Mouse (Mus musculus): ENCODE data around the gene Gdpd1. TPM values are rescaled to one million over a fixed set of nuclear protein-coding genes. Genes with fewer than 3 reads are reported as not detected.

The Gdpd1 gene
- total and polyA plus RNA-seq, 3 experiments = 7.9 to 11.2 TPM; not detected in 1

- no peaks in the 10 kb centered on the region for H3K9me3 ChIP-seq (replicated peaks; ENCODE audit: insufficient read depth, low read length)
- H3K4me1 ChIP-seq (ENCODE audit: control insufficient read depth in 1 of 2, insufficient read depth in 2 of 2, low read length in 2 of 2) = peaks cover 13 to 18% of the 10 kb centered on the region in 2 experiments
- H3K36me3 ChIP-seq (ENCODE audit: control insufficient read depth in 1 of 2, insufficient read depth in 2 of 2, low read length in 2 of 2) = peaks cover 0 to 22% of the 10 kb centered on the region in 2 experiments; a peak in 2 of 4 replicates
- H3K9ac ChIP-seq (ENCODE audit: control insufficient read depth, low read depth, low read length, poor library complexity, severe bottlenecking) = peak within 1 kb of the TSS; percentile 69
- H3K79me2 ChIP-seq (ENCODE audit: control insufficient read depth, insufficient read depth, low read length, poor library complexity) = no peaks in the 10 kb centered on the region; the same call in 1 of the 2 replicates
- peak within 1 kb of the TSS; percentile 77 to 95 for H3K4me3 ChIP-seq (ENCODE audit: control insufficient read depth in 1 of 2, insufficient read depth in 1 of 2, low read depth in 2 of 2, low read length in 2 of 2)
- TF ChIP-seq POLR2A (IDR thresholded peaks at IDR 0.05; ENCODE audit: control insufficient read depth in 1 of 2, insufficient read depth in 1 of 2, low read depth in 1 of 2, low read length in 2 of 2, poor library complexity in 1 of 2) = 0 out of 4 replicates have a peak, but pooled peaks have one; percentile 25 to 42
- TF ChIP-seq SIN3A (IDR thresholded peaks at IDR 0.05; ENCODE audit: low read length) = peak; percentile 98
- peak; percentile 94 for TF ChIP-seq USF1 (IDR thresholded peaks at IDR 0.05; ENCODE audit: low read depth, low read length)
- peak; percentile 75 for TF ChIP-seq CHD2 (IDR thresholded peaks at IDR 0.05; ENCODE audit: low read length)
- TF ChIP-seq ETS1 (IDR thresholded peaks at IDR 0.05; ENCODE audit: low read depth, low read length) = 0 out of 2 replicates have a peak, but pooled peaks have one; percentile 6
- TF ChIP-seq NELFE (IDR thresholded peaks at IDR 0.05; ENCODE audit: low read depth, low read length) = no peak; the same call in 1 of the 2 replicates
- no peak for TF ChIP-seq JUND (IDR thresholded peaks at IDR 0.05; ENCODE audit: low read depth, low read length)
- TF ChIP-seq TCF12 (IDR thresholded peaks at IDR 0.05; ENCODE audit: low read depth, low read length) = no peak
- peak; percentile 30; the same call in 1 of the 2 replicates for TF ChIP-seq ZMIZ1 (IDR thresholded peaks at IDR 0.05; ENCODE audit: low read depth, low read length)
- peak in 1 of 2 experiments; percentile 67; a peak in 1 of 4 replicates for TF ChIP-seq USF2 (IDR thresholded peaks at IDR 0.05; ENCODE audit: borderline replicate concordance in 1 of 2, insufficient read depth in 1 of 2, low read depth in 1 of 2, low read length in 2 of 2)
- TF ChIP-seq HCFC1 (IDR thresholded peaks at IDR 0.05; ENCODE audit: low read depth, low read length) = no peak; the same call in 1 of the 2 replicates
- peak; percentile 83 for TF ChIP-seq MXI1 (IDR thresholded peaks at IDR 0.05; ENCODE audit: low read depth, low read length)
- TF ChIP-seq BHLHE40 (IDR thresholded peaks at IDR 0.05; ENCODE audit: borderline replicate concordance, low read depth, low read length) = no peak
- TF ChIP-seq MAX (IDR thresholded peaks at IDR 0.05; ENCODE audit: low read length) = peak; percentile 95
- peak; percentile 90 for TF ChIP-seq MAZ (IDR thresholded peaks at IDR 0.05; ENCODE audit: low read depth, low read length)
- no peak for TF ChIP-seq TAL1 (IDR thresholded peaks at IDR 0.05; ENCODE audit: low read length)
- no peaks in the 10 kb centered on the region for H3K27me3 ChIP-seq (ENCODE audit: control insufficient read depth in 1 of 2, insufficient read depth in 2 of 2, low read length in 2 of 2)
- peak within 1 kb of the TSS; percentile 47 for H3K27ac ChIP-seq (ENCODE audit: control insufficient read depth, low read depth, low read length)
- DNase-seq (ENCODE audit: low read depth, low spot score) = peak; percentile 98
Observed at GRCm38 (mm10) chr11:86993041-86994037, 80.5 kb downstream of the Gdpd1 start, which contains the start of gene Ypel2. Gene Ypel2 (minus strand): TSS chr11:86993707.

GRCm38 (mm10) chr11:86992461-86992988, 81.3 kb downstream of the Gdpd1 start:
- TF ChIP-seq POLR2A (IDR thresholded peaks at IDR 0.05; ENCODE audit: control insufficient read depth in 1 of 2, insufficient read depth in 1 of 2, low read depth in 1 of 2, low read length in 2 of 2, poor library complexity in 1 of 2) (no peak), TBP (IDR thresholded peaks at IDR 0.05; ENCODE audit: low read depth, low read length) (no peak), USF2 (IDR thresholded peaks at IDR 0.05; ENCODE audit: borderline replicate concordance in 1 of 2, insufficient read depth in 1 of 2, low read depth in 1 of 2, low read length in 2 of 2) (no peak), SIN3A (IDR thresholded peaks at IDR 0.05; ENCODE audit: low read length) (no peak), ZC3H11A (IDR thresholded peaks at IDR 0.05; ENCODE audit: low read depth, low read length) (no peak), MEF2A (IDR thresholded peaks at IDR 0.05; ENCODE audit: extremely low read depth, insufficient replicate concordance, low read depth, low read length, poor library complexity, severe bottlenecking) (no peak), RCOR1 (IDR thresholded peaks at IDR 0.05; ENCODE audit: low read depth, low read length) (no peak), SMC3 (IDR thresholded peaks at IDR 0.05; ENCODE audit: low read depth, low read length) (no peak), TCF12 (IDR thresholded peaks at IDR 0.05; ENCODE audit: low read depth, low read length) (no peak), UBTF (IDR thresholded peaks at IDR 0.05; ENCODE audit: borderline replicate concordance, insufficient read depth, low read depth, low read length) (no peak), RAD21 (IDR thresholded peaks at IDR 0.05; ENCODE audit: low read depth, low read length) (no peak), JUND (IDR thresholded peaks at IDR 0.05; ENCODE audit: low read depth, low read length) (no peak), EP300 (IDR thresholded peaks at IDR 0.05; ENCODE audit: low read depth in 1 of 2, low read length in 2 of 2) (no peak), MAZ (IDR thresholded peaks at IDR 0.05; ENCODE audit: low read depth, low read length) (no peak), MYC (IDR thresholded peaks at IDR 0.05; ENCODE audit: low read depth, low read length) (no peak)
- H3K4me1 ChIP-seq (ENCODE audit: control insufficient read depth in 1 of 2, insufficient read depth in 2 of 2, low read length in 2 of 2) = peaks cover 13 to 18% of the 10 kb centered on the region in 2 experiments
- H3K4me3 ChIP-seq (ENCODE audit: control insufficient read depth in 1 of 2, insufficient read depth in 1 of 2, low read depth in 2 of 2, low read length in 2 of 2) = peak overlapping the region; percentile 77 to 95
- H3K36me3 ChIP-seq (ENCODE audit: control insufficient read depth in 1 of 2, insufficient read depth in 2 of 2, low read length in 2 of 2) = peaks cover 0 to 22% of the 10 kb centered on the region in 2 experiments; a peak in 2 of 4 replicates
- H3K79me2 ChIP-seq (ENCODE audit: control insufficient read depth, insufficient read depth, low read length, poor library complexity) = no peaks in the 10 kb centered on the region; the same call in 1 of the 2 replicates
- no peak overlapping the region for H3K27ac ChIP-seq (ENCODE audit: control insufficient read depth, low read depth, low read length)
- no peaks in the 10 kb centered on the region for H3K27me3 ChIP-seq (ENCODE audit: control insufficient read depth in 1 of 2, insufficient read depth in 2 of 2, low read length in 2 of 2)
- no peaks in the 10 kb centered on the region for H3K9me3 ChIP-seq (replicated peaks; ENCODE audit: insufficient read depth, low read length)
- peak; percentile 28 for DNase-seq (ENCODE audit: low read depth, low spot score)
- peak overlapping the region; percentile 69 for H3K9ac ChIP-seq (ENCODE audit: control insufficient read depth, low read depth, low read length, poor library complexity, severe bottlenecking)

Measured in MEL (cell line).